Mouse (Mus musculus) spleen, adult 2 months (tissue): ENCODE data around the gene BC028528.

Experiments
- CTCF ChIP-seq: fragments of 200-500 bp; IDR thresholded peaks from 2 replicates; pipeline ENCODE4 v1.5.1; 2011; ENCODE audit warnings: mild to moderate bottlenecking, inconsistent platforms; ENCODE audit not compliant: insufficient read depth, insufficient read length, insufficient replicate concordance; ENCODE audit errors: extremely low read depth
- POLR2A ChIP-seq: fragments of 200-500 bp; IDR thresholded peaks from 2 replicates; pipeline ENCODE4 v1.6.1; 2011; ENCODE audit warnings: low read depth, low read length, inconsistent platforms

GRCm38 (mm10) chr3:95907613-95908012, 15.8 kb upstream of the BC028528 start:
- no peak for TF ChIP-seq CTCF
- TF ChIP-seq POLR2A = no peak
